Mouse (Mus musculus): ENCODE results near the gene Agr2. TPM values are rescaled to one million over a fixed set of nuclear protein-coding genes. Genes with fewer than 3 reads are reported as not detected.

Agr2 gene
- total RNA-seq, 2 experiments from 2014 or later, result not detected

- intact Hi-C loops (cut with DNase I), result no loop called here
- DNase-seq, result no peak
Observed at GRCm38 (mm10) chr12:36020710-36021109, 28.0 kb downstream of the Agr2 start.

- no peak for DNase-seq
- intact Hi-C loops (cut with DNase I), result no loop called here
Observed at GRCm38 (mm10) chr12:36026126-36026525, 33.4 kb downstream of the Agr2 start.

GRCm38 (mm10) chr12:36027171-36027570 is 34.5 kb downstream of the Agr2 start:
- no peak for DNase-seq
- intact Hi-C loops (cut with DNase I), result no loop called here

DNA sequence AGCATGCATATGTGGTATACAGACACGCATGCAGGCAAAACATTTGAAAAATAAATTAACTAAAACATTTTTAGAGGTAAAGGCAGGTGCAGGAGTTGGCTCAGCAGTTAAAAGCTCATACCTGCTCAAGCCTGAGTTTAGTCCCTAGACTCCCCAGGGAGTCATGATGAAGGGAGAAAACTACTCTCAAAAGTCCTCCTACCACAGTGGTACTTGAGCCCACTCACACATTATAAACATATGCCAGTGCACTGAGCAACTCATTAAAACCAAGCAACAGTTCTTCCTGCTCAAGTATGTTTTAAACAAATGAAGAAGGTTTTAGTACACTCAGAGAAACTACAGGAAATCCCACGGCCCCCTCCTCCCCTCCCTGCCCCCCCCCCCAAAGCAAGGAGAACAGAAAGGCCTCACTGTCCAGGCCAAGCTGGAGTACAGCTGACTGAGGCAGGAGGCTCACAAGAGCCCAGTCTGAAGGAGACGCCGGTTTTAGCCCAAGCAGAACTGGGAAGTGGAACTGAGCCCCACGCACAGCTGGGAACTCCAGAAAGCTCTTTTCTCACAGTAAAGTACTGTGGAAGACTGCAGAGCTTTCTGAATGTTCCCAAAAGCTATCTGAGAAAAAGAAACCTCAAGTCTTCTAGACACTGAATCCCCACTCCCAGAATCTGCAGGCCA is 36.4 kb downstream of the Agr2 start:
- no peak for DNase-seq
- intact Hi-C loops (cut with DNase I), result no loop called here

GRCm38 (mm10) chr12:36029687-36030086 is 37.0 kb downstream of the Agr2 start:
- no peak for DNase-seq

GRCm38 (mm10) chr12:36030660-36031363 is 38.1 kb downstream of the Agr2 start:
- intact Hi-C loops (cut with DNase I), result no loop called here
- no peak for DNase-seq

More at GRCm38 (mm10) chr12:36029687-36030086, 37.0 kb downstream of the Agr2 start:
- intact Hi-C loops (cut with DNase I), result no loop called here

GRCm38 (mm10) chr12:36032419-36032818 is 39.7 kb downstream of the Agr2 start:
- no peak for DNase-seq
- intact Hi-C loops (cut with DNase I), result no loop called here

DNA sequence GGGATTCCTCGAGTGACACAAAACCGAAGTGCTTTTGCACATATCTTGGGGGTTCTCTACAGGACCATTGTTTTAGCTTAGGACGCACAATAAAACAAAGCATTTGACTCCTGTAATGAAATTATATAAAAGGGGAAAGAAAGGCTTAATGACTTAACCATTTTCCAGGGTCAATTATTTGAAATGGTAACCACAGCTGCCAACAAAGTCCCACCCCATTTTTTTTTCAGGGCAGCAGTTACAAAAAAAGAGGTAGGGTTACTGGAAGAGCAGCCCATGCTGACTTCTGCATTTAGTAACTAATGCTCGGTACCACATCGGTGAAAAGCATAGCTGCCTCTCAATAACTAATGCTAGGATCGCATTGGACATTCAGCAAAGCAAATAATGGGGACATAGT is 42.8 kb downstream of the Agr2 start:
- DNase-seq, result no peak
- intact Hi-C loops (cut with DNase I), result no loop called here

DNA sequence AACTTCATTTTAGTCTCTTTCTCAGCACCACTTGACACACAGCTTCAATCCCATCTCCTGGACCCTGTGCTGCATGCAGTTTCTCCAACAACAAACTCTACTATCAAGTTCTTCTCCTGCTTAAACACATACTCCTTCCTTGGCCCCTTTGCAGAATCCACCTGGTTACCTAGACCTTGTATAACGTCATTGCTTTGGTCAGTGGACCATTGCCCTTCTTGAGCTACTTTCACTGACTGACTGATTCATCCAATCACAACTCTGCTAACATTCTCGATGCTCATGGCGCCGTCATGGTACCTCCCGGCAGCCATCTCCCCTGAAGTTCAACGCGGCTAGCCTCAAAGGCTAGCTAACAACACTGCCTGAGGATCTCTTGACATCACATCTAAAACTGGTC is 43.4 kb downstream of the Agr2 start:
- intact Hi-C loops (cut with DNase I), result no loop called here

GRCm38 (mm10) chr12:36036776-36037175 is 44.1 kb downstream of the Agr2 start:
- DNase-seq, result no peak
- intact Hi-C loops (cut with DNase I), result no loop called here

More for the DNA sequence above, 43.4 kb downstream of the Agr2 start:
- no peak for DNase-seq

- intact Hi-C loops (cut with DNase I), result loop anchor here (5.0 to 10.0 kb wide), 2 partner anchors 55 to 142 kb away; no protein-coding TSS in a partner anchor
Observed at GRCm38 (mm10) chr12:36039541-36040084, 46.9 kb downstream of the Agr2 start.

DNA sequence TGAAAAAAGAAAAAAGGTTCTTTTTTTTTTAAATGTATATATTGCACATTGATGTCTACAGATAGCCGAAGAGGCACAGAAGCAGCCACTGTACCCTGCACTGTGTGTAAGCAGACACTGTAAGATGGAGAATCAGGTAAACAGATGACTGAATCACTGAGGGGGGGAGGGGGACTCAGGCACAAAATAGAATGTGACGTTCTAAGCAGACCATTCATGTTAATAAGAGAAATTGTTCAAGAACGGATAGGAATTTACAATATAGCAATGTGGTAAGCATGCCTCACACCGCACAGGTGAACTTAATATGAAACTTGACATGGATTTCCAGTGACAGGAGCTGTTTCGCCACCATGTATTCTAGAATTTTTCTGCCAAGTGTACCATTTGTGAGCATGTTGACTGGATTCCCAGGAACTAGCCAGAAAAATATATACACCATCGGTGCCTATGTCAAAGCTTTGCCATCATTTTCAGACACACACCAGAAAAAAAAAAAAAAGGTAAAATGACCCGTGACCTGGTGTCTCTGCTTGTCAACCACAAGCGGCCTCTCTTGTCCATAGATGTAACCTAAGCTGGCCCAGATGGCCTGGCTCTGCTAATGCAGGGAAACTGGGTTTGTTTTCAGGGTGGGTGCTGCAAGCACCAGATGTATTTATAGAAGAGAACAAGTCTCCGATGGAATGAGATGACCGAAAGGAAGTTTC is 48.0 kb downstream of the Agr2 start:
- DNase-seq, result no peak
- intact Hi-C loops (cut with DNase I), result loop anchor here (5.0 to 10.0 kb wide), 2 partner anchors 54 to 143 kb away; no protein-coding TSS in a partner anchor

More at GRCm38 (mm10) chr12:36039541-36040084, 46.9 kb downstream of the Agr2 start:
- no peak for DNase-seq

DNA sequence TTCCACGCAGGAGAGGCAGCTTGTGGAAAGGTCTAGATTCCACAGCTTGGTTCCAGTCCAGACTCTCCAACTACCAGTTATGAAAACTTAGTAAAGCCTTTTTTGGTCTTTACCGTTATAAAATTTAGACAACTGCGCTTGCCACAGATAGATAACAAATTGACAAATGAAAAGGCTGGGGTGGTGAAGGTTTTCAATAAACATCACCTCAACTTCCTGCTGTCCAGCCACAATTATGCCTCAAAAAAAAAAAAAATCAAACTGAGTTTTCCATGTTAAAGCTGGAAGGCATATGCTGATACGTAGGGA is 48.5 kb downstream of the Agr2 start:
- no peak for DNase-seq
- intact Hi-C loops (cut with DNase I), result loop anchor here (5.0 to 10.0 kb wide), 2 partner anchors 54 to 144 kb away; no protein-coding TSS in a partner anchor

- DNase-seq, result peak; percentile 72
- intact Hi-C loops (cut with DNase I), result loop anchor here (5.0 to 10.0 kb wide), 2 partner anchors 53 to 145 kb away; no protein-coding TSS in a partner anchor
Observed at GRCm38 (mm10) chr12:36041703-36042347, 49.1 kb downstream of the Agr2 start.

GRCm38 (mm10) chr12:36042348-36042778 is 49.7 kb downstream of the Agr2 start, which contains the start of gene Tspan13:
Gene Tspan13 (minus strand): TSS chr12:36042500.
- intact Hi-C loops (cut with DNase I), result loop anchor here (5.0 to 10.0 kb wide), 2 partner anchors 52 to 145 kb away; no protein-coding TSS in a partner anchor

GRCm38 (mm10) chr12:36044691-36045090 is 52.0 kb downstream of the Agr2 start:
- intact Hi-C loops (cut with DNase I), result loop anchor here (5.0 to 10.0 kb wide), 2 partner anchors 50 to 147 kb away; no protein-coding TSS in a partner anchor
- no peak for DNase-seq

More at GRCm38 (mm10) chr12:36042348-36042778, 49.7 kb downstream of the Agr2 start, which contains the start of gene Tspan13:
- DNase-seq, result peak; percentile 92

DNA sequence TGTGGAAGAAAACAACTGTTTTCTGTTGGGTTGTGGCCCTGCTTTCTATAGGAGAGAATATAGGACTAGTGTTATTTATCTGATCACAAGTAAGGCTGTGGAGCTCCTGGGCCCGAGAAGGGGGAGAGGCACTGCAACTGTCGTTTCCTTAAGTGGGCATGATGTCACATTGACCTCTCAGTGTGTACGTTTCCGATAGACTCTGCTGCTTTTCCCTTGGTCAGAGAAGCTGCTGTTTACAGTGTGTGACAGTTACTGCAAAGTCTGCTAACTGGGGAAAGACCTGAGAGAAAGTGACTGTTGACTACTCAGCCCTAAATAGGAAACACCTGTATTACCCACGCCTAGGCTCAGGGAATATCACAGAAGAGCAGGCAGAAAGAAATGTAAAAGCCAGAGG is 53.5 kb downstream of the Agr2 start:
- no peak for DNase-seq
- intact Hi-C loops (cut with DNase I), result loop anchor here (10.0 kb wide), 1 partner anchor 49 kb away; no protein-coding TSS in a partner anchor

GRCm38 (mm10) chr12:36047593-36047992 is 54.9 kb downstream of the Agr2 start:
- intact Hi-C loops (cut with DNase I), result loop anchor here (10.0 kb wide), 1 partner anchor 47 kb away; no protein-coding TSS in a partner anchor
- DNase-seq, result no peak

- no peak for DNase-seq
- intact Hi-C loops (cut with DNase I), result no loop called here
Observed at GRCm38 (mm10) chr12:36050276-36050675, 57.6 kb downstream of the Agr2 start.

Data from left cerebral cortex, postnatal 4 days (tissue).